Mouse (Mus musculus): ENCODE measurements around the gene Mapkbp1.

Mapkbp1 gene

GRCm38 (mm10) chr2:119972537-119972879, at the start of gene Mapkbp1:
Mapkbp1 (plus strand) TSS chr2:119972699.
- no peak for DNase-seq

DNA sequence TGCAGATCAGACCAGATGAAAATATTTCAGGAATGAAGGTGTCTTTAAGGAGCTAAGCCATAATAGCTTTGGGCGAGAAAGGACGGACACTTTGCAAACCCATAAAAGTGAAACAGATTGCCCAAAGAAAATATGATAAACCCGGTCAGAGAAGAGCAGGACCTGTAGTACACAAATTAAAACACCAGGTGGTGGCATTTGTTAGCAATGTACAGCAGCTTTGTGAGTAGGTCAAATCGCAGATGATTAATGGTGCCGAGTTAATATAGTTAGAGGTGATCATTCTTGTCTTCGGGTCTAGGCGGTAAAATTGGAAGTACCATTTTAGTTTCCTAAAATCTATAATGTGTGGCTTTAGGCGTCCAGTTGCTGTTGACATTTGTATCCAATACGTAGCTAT, 1.9 kb upstream of the Mapkbp1 start:
- DNase-seq = peak; percentile 69 to 82

GRCm38 (mm10) chr2:119971316-119971715, 1.2 kb upstream of the Mapkbp1 start:
- peak; percentile 15 to 17 for DNase-seq

DNA sequence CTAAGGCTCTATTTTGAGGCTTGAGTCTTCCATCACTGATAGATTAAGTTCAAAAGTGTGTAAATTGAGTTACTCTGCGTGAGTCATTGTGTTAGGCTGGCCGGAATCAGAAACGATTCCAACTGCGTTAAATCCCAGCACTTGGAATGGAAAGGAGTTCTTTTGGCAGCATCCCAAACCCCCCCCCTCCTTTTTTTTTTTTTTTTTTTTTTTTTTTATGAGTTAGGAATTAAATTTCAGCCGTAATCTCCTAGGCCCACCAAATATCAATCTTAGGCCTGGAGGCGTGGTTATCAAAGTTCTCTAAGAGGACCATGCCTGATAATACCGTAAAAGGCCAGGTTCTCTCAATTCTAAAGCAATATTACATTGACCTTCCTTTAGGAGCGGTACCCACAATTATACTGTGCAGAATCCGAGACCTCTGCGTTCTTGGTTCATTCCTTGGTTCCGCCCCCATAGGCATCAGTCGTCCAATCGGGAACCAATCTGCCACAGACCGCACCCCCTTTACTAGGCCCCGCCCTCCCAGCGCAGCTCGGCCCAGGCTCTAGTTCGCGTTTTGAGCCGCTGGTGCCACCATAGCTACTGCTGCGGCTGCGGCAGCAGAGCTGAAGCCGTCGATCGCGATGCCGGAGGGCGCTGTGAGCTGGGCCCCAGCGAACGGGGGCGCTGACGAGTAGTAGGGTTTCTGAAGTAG, 512 bp upstream of the Mapkbp1 start:
- DNase-seq = peak; percentile 98

DNA sequence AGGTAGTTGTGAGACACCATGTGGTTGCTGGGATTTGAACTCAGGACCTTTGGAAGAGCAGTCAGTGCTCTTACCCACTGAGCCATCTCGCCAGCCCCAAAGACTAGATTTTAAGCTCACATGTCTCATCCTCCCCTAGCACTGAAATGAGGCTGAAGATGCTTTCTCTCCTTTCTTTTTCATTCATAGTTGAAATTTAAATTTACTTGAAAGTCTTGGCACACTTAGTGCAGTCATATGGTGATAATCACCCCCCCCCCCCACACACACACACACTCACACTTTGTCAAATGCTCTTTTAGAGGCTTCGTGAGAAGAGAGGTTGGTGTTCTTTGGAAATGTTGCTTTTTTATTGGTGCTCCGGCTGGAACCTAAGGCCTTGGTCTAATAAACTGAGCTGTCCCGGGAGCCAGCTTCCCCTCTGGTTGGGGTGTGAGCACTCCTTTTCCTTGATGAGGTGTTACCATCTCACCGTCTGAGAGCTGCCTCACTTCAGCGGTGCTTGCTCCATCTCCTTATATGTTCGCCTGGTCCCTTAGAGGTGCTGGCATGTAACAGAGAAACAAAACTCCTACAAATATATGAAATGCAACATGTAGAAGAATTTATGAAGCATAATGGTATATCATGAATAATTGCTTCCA, 8.0 kb downstream of the Mapkbp1 start:
- DNase-seq = no peak

DNA sequence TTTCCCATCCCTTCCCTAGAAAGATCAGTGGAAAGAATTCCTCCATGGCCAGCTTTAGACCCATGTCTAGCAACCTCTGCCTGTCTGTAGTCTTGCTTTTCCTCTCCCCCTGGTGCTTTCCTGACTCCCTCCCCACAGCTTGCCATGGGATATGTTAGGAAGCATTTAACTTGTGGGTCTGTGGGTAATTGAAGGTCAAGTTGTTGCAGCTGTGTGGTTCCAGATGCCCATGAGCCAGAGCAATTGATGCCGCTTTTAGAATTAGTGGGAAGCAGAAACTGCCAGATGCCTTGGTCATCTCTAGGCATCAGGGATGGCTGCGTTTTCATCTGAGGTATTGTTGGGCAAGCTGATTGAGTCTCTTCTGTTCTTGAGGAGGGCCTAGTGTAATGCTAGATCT, 9.1 kb downstream of the Mapkbp1 start:
- DNase-seq = no peak

DNA sequence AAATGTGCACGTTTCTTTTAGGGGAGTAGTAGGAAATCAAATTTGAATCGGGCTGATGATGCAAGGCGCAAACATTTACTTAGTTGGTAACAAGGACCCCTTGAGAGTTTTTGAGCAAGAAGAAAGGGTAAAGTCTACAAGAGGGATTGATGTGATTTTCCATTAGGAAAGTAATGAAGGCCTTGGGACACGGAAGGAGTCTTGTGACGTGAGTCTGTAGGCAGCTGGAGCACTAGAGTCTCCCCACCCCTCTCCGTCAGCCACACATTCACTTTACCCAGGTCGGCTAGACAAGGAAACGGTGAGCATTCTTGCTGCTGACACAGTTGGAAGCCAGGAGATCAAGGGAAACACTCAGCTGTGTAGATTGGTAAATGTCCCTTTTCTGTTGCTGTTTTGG, 13.4 kb downstream of the Mapkbp1 start:
- no peak for DNase-seq

GRCm38 (mm10) chr2:119986369-119986768, 13.9 kb downstream of the Mapkbp1 start:
- DNase-seq = no peak

GRCm38 (mm10) chr2:119987441-119987840, 14.9 kb downstream of the Mapkbp1 start:
- DNase-seq = no peak

- DNase-seq = no peak
Observed at GRCm38 (mm10) chr2:119988952-119989351, 16.5 kb downstream of the Mapkbp1 start.

- no peak for DNase-seq
Observed at GRCm38 (mm10) chr2:119990881-119991280, 18.4 kb downstream of the Mapkbp1 start.

- DNase-seq = no peak
Observed at GRCm38 (mm10) chr2:119992349-119992748, 19.9 kb downstream of the Mapkbp1 start.

DNA sequence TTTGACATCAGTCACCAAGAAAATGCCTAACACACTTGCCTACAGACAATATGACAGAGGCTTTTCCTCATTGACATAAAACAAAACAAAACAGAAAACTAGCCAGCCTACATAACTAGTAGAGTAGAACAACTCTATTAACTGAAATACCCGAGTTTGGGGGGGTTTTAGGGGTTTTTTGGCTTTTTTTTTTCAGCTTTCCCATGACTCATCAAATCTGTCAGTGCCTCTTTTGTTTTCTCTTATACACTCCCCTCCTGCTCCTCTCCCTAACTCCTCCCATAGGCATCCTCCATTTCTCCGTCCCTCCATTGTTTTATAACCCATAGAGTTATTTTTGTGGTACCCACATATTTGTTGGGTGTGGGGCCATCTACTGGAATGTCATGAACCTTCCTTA, 21.0 kb downstream of the Mapkbp1 start:
- DNase-seq = no peak

DNA sequence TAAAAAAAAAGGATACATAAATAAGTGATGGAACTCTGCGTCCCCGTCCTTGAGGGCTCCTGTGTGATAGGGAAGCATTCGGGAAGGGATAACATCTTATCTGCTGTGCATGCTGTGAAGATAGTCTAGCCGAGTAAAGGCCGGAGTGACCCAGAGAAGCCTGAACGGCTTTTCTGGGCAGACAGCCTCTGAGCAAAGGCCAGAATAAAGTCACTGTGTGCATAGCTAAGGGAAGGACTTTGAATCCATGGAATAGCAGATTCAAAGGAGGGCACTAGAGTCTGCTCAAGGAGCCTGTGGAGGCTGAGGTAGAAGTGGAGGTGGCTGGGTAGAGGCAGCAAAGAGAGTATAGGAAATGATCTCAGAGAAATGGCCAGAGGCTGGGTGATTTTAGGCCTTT, 22.3 kb downstream of the Mapkbp1 start:
- no peak for DNase-seq

DNA sequence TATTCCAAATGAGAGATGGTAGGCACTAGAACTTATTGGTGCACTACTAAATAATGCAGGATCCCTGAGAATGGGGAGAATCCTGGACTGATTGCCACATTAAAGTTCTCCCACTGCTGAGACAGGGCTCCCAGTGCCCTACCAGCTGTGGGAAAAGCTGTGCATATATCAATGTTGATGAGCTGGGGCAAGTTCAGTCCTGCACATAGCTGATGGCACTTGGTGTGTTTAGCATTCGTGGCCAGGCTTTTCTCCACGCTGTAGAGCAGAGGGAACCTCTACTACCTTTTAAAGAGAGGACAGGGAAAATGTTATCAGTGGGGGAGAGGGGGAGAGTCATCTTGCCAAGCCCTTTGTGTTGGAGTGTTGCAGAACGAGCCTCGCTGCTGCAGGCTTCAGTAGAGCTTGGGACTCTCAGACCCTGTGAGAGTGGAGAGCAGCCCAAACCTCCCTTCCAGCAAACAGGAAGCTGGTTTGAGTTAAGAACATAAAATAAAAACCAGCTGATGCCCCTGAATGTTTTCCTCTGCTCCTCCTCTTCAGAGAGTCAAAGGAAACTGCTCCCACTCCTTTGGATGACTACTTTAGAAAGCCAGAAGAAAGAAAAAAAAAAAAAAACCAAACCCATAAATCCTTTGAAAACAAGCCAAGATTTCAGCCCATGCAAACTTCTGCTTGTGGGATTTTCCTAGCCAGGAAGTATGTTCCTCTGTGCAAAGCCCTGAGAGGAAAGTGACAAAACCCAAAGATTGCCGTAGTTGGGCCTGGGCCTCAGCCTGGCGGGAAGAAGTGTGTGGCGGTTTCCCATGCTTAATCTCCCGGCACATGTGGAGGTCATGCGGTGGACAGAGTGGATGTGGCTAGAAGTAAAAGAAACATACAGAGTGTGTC, 23.1 kb downstream of the Mapkbp1 start:
- no peak for DNase-seq

- DNase-seq = no peak
Observed at GRCm38 (mm10) chr2:119997354-119997753, 24.9 kb downstream of the Mapkbp1 start.

- DNase-seq = no peak
Observed at GRCm38 (mm10) chr2:119999731-120000130, 27.2 kb downstream of the Mapkbp1 start.

DNA sequence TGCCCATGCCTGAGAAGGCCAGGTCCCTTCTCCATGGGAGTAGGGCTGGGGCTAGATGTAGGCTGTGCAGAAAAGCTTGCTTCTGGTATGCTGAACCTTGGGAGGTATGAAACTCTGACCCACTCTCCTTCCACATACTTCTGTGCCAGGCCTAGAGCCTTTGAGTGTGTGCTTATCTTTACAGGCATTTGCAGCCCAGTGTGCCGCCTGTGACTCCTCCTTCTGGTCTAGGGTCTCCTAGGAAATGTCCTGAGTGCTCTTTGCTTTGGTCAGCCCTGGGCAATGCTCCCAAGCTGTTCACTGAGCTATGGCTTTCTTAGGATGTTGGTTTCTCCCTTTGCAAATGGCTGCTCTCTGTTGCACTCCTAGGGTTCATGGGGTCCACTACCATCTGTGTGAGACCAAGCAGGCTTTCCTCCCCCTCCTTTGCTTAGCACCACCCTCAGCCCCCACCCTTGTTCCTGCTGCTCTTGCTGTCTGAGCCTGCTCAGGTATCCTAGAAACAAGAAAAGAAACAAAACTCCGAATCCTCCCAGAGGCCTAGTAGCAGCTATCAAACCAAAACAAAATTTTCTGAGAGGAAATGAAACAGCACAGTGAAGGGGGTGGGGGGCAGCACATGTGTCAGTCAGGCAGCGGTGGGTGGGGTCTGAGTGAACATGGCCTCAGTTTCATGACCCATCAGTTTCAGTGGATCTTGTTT, 28.5 kb downstream of the Mapkbp1 start:
- no peak for DNase-seq

DNA sequence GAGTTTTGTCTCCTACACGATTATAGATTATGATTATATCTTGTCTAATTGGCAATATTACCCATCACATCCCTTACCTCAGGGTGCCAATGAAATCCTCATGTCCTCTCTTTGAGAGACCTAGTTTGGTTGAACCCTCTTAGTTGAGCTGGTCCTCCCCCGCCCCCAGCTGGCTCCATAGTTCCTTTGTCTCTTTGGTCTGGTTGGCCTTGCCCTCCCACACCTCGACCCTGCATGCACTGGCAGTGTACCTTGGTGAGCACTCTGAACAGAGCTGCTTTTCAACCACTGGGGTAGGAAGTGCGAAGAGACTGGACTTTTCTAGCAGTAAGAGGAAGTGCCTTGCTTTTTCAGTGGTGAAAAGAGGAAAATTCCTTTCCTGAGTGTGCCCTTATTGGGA, 29.5 kb downstream of the Mapkbp1 start:
- no peak for DNase-seq

DNA sequence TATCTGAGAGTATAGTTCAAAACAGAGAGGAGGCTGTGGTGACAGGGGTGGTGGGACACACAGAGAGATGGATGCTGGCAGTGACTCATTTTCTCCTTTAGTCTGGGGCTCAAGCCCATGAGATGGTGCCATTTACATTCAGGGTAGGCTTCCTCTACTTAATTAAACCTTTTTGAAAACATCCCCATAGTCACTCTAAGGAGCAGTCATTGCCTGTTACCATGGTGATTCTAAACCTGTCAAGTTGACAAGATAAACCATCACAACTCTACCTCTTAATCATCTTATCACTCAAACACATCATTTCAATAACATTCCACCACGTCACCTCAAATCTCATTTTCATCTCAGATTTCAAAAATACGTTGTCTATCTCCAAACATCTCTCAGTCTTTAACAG, 31.5 kb downstream of the Mapkbp1 start:
- DNase-seq = no peak

- no peak for DNase-seq
Observed at GRCm38 (mm10) chr2:120006696-120007095, 34.2 kb downstream of the Mapkbp1 start.

DNA sequence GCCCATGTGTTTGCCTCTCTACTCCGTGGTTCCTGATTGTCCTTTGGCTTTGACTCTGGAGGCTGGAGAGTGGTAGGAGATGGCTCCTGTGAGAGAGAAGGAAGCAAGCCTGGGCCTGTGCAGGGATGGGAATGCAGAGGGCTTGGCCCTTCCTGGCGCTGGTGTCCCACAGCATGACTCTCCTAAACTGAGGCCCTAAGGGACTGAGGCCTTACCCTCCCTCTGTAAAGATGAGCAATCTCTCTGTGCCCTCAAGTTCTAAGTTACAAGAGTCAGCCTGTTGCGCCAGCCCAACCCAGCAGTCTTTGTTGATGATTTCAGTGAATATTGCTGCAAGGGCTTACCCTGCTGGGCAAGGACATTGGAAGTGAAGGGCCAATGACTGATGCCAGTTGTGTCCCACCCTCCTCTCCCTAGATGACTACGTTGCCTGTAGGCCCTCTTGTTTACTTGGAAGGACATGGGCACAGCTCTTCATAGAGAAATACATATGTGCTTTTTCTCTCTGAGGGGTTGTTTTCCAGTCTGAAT, 35.2 kb downstream of the Mapkbp1 start:
- no peak for DNase-seq

- no peak for DNase-seq
Observed at GRCm38 (mm10) chr2:120008672-120009071, 36.2 kb downstream of the Mapkbp1 start.
